Mouse (Mus musculus): Measurements from ENCODE around the gene Tbc1d17. TPM values are rescaled to one million over a fixed set of nuclear protein-coding genes. Genes with fewer than 3 reads are reported as not detected.

The Tbc1d17 gene
- total RNA-seq, 2 experiments from 2014 or later, result 36.7 to 57.6 TPM

DNA sequence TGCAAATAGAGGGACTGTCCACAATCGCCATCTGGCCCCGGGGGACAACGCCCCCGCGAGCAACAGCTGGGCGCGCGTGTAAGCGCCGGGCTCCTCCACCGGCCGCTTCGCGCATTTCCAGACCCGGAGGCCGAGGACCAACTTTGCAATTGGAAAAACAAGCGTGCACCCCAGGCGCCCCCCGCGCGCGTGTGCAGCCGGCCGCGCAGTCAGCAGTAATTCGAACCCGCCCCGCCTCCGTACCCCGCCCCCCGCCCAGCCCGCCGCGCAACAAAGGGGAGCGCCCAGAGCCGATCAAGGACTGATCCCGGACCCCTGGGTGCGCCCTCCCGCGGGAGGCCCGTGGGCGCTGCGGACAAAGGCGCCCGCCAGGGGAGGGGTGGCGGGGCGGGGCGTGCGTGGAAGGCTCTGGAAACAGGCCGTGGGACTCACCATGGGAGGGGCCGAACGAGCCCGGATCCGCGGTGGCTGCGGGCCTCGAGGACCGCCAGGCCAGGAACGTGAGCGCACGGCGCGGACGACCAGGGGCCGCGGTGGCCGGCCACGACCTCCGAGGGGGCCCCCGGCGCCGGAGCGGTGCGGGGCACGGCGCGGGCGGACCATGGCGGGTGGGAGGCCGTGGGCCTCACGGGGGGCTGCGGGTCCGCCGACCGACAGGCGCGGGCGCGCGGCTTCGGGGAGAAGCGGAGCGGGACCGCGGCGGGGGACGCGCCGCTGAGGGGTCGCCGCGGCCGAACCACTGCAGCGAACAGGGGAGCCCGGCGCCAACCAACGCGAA is 20.2 kb upstream of the Tbc1d17 start:
- DNase-seq, result peak; percentile 83

DNA sequence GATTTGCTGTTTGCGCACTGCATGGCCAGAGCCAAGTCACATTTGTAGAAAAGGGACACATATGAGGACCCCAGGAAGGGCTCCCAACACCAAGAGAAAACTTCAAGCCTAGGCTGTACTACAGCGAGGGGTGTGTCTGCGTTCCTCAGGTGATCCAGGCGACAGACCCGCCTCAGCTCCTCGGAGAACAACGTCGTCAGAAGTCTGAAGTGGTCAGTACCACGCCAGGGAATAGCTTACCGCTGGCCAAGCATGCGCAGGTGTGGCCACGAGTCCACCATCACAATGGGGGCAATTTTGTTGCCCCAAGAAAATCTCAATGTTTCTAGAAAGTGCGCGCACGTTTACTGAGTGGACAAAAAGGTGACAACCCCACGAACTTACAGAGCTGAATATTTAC is 19.6 kb upstream of the Tbc1d17 start:
- peak in 1 of 2 experiments; percentile 49 for DNase-seq

DNA sequence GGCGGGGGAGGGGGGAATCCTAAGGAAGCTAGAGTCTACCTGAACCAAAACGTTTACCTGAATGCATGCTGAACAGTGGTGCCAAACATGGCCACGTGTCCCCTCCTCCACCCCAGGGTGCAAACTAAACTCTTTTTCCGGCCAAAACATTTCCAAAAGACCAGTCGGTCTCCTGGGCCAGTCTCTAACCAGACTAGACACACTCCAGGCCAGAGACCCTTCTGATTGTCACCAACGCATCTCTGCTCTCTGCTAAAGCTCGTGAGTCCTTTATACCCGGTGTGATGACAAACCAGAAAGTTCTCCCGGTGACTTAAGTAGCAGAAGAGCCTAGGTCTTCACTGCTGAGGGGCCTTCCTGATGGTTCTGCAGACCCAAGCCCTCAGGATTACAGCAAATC is 18.9 kb upstream of the Tbc1d17 start:
- DNase-seq, result no peak

- no peak for DNase-seq
Measured at GRCm38 (mm10) chr7:44867010-44867702, 18.3 kb upstream of the Tbc1d17 start.

- DNase-seq, result peak; percentile 82 to 87
Measured at GRCm38 (mm10) chr7:44866276-44867009, 17.6 kb upstream of the Tbc1d17 start.

DNA sequence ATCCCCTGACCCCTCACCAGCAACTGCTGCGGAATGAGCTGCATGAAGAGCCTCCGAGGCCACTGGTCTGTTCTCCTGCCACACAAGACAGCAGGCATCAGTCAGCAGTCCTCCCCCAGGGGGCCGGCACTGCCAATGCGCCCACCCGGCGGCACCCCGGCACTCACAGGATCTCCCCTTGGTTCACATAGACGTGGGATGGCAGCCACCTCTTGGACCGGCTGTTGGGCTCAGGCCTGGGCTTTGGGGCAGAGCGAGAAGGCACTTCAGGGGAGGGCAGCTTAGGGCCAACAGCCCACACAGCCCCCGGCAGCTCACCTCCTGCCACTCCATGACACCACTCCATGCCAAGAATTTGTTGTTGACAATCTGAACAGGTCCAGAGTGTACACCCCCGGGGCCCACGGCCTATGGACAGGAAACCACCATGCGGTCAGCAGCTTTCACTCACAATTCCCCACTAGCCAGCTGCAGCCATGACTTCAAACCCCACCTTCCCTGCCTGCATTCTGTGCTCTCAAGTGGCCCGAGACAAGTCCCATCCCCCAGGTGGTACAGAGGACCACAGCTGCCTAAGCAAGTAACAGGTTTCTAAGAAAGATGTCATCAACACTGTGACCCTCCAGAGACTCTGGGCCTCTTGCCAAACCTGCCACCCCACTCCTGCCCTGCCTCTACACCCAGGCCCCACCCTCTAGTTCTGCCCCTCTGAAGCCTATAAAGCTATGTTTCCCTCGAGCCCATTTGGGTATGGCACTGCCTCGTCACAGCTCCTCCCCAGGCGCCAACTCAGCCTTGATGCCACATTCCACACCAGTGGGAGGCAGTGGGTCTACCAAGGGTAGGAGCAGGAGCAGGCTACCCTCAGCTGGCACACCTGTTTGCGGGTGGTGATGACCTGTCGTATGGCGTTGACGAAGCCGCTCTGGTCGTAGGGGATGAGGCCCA is 16.0 kb upstream of the Tbc1d17 start:
- DNase-seq, result no peak

- DNase-seq, result no peak
Measured at GRCm38 (mm10) chr7:44863982-44864494, 15.2 kb upstream of the Tbc1d17 start.

- DNase-seq, result no peak
Measured at GRCm38 (mm10) chr7:44863210-44863609, 14.3 kb upstream of the Tbc1d17 start.

DNA sequence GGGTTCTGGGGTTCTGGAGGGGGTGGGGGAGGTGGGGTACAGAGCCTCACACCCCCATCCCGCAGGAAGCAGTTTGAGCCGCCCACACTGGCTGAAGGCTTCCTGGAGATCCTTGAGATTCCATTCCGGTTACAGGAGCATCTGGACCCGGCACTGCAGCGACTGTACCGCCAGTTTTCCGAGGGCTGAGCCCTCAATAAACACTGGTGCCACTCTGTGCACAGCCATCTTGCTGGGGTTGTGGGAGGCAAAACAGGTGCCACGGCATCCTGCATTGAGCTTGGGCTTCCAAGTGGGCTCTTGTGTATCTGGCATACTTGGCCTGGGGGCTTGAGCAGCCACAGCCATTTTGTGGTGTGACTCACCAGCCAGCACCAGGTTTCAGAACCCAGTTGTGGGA is 13.6 kb upstream of the Tbc1d17 start:
- DNase-seq, result no peak

- no peak for DNase-seq
Measured at GRCm38 (mm10) chr7:44861429-44861816, 12.5 kb upstream of the Tbc1d17 start.

DNA sequence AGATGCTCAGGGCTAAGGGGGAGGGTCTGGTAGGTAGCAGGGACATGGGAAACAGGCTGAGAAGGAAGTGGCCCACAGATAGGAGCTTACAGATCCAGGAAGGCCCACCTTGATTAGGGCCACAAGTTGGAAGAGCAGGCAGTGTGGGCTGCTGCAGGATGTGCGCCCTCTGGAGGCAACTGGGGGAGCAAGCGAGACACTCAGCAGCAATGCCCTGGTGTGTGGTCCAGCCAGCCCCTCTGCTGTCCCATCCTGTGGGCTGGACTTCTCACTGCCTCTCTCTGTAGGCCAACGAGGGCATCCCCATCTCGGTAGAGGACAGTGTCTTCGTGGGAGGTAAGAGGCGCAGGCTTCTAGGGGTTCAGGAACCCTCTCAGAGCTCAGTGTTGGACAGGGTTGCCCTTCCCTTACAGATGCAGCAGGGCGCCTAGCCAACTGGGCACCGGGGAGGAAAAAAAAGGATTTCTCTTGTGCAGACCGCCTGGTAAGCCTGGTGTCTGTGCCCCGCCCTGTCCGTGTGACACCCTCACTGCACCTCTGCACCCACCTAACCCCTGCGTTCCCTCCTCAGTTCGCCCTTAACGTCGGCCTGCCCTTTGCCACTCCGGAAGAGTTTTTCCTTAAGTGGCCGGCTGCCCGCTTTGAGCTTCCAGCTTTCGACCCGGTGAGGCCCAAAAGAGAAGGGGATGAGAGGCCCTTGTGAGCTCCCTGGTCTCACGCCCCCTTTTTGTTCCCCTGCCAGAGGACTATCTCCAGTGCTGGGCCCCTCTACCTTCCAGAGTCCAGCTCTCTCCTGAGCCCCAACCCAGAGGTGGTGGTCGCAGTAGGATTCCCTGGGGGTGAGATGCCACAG is 11.9 kb upstream of the Tbc1d17 start:
- peak in 1 of 2 experiments; percentile 79 for DNase-seq

- DNase-seq, result no peak
Measured at GRCm38 (mm10) chr7:44859896-44860295, 11.0 kb upstream of the Tbc1d17 start.

DNA sequence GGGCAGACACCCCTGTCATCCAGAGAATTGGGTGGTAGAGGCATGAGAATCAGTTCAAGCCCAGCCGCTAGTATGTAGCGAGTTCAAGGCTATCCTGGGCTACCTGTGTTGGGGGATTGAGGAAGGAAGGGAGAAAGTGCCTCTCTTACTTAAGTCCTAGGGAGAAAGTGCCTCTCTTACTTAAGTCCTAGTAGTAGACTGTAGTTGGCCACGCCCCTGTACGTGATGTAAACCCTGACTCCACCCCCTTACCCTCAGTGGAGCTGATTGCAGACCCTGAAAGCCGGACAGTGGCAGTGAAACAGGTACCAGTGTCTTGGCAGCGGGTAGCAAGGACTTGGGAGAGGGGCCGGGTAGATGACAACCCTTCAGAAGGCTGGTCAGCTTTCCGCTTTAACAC is 9.0 kb upstream of the Tbc1d17 start:
- peak in 1 of 2 experiments; percentile 48 for DNase-seq

DNA sequence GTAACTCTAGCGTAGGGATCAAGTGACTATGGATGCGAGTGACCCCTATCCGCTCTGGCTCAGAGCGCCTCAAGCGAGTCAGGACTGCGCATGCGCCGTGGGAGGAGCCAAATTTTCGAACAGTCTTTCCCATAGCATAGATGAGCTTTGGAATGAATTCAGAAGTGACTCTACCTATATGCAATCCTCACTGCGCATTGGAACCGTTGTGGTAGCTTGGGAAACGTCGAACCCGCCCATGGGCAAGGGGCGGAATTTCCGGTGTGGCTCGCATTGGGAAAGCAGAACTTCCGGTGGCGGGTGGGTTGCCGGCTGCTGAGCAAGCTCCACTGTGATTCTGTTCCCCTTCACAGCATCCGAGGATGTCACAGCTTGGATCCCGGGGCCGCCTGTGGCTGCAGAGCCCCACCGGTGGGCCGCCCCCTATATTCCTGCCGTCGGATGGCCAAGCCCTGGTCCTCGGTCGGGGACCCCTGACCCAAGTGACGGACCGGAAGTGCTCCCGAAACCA is 8.2 kb upstream of the Tbc1d17 start, which contains the start of gene Pnkp:
Gene Pnkp (plus strand): TSS at position 98 of the 511 bp plus-strand sequence.
- DNase-seq, result peak; percentile 88 to 93

DNA sequence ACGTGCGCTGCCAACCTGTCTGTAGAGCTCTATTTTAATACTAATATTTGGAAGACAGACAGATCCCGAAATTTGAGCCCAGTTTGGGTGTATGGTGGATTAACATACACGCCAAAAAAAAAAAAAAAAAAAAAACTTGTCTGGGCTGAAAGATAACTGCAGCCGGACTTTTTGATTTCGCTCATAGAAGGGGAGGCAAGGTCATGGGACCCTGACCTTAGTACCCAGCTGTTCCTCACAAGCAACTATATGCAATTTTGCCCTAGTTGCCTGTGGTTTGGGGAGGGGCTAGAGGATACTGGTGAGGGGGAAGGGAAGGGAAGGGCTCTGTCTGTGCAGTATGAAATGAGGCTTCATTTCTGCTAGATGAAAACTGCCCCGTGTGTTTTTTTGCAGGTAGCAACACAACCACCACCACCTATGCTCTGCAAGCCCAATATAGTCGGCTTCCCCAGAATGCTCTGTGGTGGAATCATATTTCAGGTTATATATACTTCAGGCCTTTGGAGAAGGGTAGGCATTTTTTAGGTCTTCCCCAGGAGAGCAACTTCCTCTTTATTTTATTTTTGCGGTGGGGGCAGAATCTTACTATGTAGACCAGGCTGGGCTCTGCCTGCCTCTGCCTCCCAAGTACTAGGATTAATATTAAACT is 7.5 kb upstream of the Tbc1d17 start:
- DNase-seq, result no peak

GRCm38 (mm10) chr7:44855036-44855435 is 6.2 kb upstream of the Tbc1d17 start:
- DNase-seq, result no peak

GRCm38 (mm10) chr7:44854356-44855031 is 5.6 kb upstream of the Tbc1d17 start:
- peak; percentile 93 to 94 for DNase-seq

- DNase-seq, result no peak
Measured at GRCm38 (mm10) chr7:44853596-44854355, 4.9 kb upstream of the Tbc1d17 start.

Data from heart, adult 18-20 months (tissue).